ENCODE assay signal across 18 mouse cellular contexts in the genomic region with DNA sequence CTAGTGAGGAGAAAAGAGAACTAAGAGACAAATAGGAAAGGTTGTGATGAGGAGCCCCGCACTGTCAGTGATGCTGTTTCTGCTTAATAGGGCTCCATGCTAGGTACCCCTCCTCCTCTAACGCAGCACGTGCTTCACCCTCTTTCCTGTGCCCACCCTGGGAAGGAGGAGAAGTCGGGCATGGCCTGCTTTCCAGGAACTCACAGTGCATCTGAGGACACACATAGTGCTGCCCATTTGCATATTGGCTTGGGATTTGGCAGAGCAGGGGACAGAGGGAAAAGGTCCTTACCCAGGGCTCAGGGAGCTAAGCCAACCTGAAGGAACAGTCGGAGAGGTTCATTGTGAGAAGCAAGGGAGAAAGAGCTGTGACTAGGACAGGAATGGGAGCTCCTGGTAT.
DNase-seq lines count a peak whose midpoint lies in the region; ATAC-seq lines count a peak whose summit lies in the region.
"Had no signal": no experiment of that assay in that cellular context is flagged by ENCODE, and none has a peak within 500 bp of the region (broad histone marks: within the 10 kb centered on the region; RNA-seq: fewer than 3 reads in every experiment).

No protein-coding gene starts in this region.

- ATAC-seq in kidney, embryonic 15.5 days (replicated peaks; ENCODE audit: low FRiP score) = no peak
- ATAC-seq in megakaryocyte, adult 5-6 weeks (ENCODE audit: poor library complexity, severe bottlenecking) = no peak
- ATAC-seq in midbrain, embryonic 16.5 days = 0 out of 2 replicates have a peak, but pooled peaks have one; percentile 40
- ATAC-seq: hindbrain, embryonic 16.5 days; intestine, embryonic 16.5 days; Patski had no signal

- peaks cover 3% of the 10 kb centered on the region; the same call in 1 of the 2 replicates for H3K27me3 ChIP-seq in kidney, embryonic 15.5 days
- no peaks in the 10 kb centered on the region for H3K27me3 ChIP-seq in megakaryocyte, embryonic 14.5 days (replicated peaks)
- no peaks in the 10 kb centered on the region for H3K27me3 ChIP-seq in midbrain, embryonic 16.5 days (ENCODE audit: control insufficient read depth, insufficient read depth, low read depth, low read length)
- H3K27me3 ChIP-seq: heart, embryonic 13.5 days had no signal

- H3K9me3 ChIP-seq in kidney, embryonic 15.5 days (replicated peaks) = no peaks in the 10 kb centered on the region
- H3K9me3 ChIP-seq in megakaryocyte, embryonic 14.5 days = peaks cover 5% of the 10 kb centered on the region; the same call in 1 of the 2 replicates
- no peaks in the 10 kb centered on the region for H3K9me3 ChIP-seq in midbrain, embryonic 16.5 days (replicated peaks; ENCODE audit: control insufficient read depth, low read length, poor library complexity, severe bottlenecking)
- H3K9me3 ChIP-seq: embryonic facial prominence, embryonic 10.5 days had no signal

- no peak overlapping the region for H3K4me3 ChIP-seq in kidney, embryonic 15.5 days (replicated peaks)
- peak overlapping the region; percentile 51 for H3K4me3 ChIP-seq in megakaryocyte, embryonic 14.5 days (replicated peaks)
- no peak overlapping the region for H3K4me3 ChIP-seq in midbrain, embryonic 16.5 days (ENCODE audit: low read depth, low read length)
- H3K4me3 ChIP-seq: embryonic facial prominence, embryonic 10.5 days; heart, embryonic 13.5 days had no signal

- H3K27ac ChIP-seq in kidney, embryonic 15.5 days = no peak overlapping the region
- H3K27ac ChIP-seq in midbrain, embryonic 16.5 days (ENCODE audit: low read length) = no peak overlapping the region
- H3K27ac ChIP-seq: embryonic facial prominence, embryonic 10.5 days; heart, embryonic 13.5 days; stomach, postnatal 0 days had no signal

- H3K9ac ChIP-seq in kidney, embryonic 15.5 days = no peak overlapping the region
- no peak overlapping the region for H3K9ac ChIP-seq in midbrain, embryonic 16.5 days (ENCODE audit: low read depth, low read length)
- H3K9ac ChIP-seq: heart, embryonic 13.5 days had no signal

- 69% methylated on average over 5 of the region's 5 CpGs for WGBS in kidney, embryonic 15.5 days
- WGBS in midbrain, embryonic 16.5 days = 43% methylated on average over 5 of the region's 5 CpGs

- H3K36me3 ChIP-seq in kidney, embryonic 15.5 days = no peaks in the 10 kb centered on the region
- H3K36me3 ChIP-seq in megakaryocyte, embryonic 14.5 days (replicated peaks; ENCODE audit: low read length) = no peaks in the 10 kb centered on the region
- H3K36me3 ChIP-seq in midbrain, embryonic 16.5 days (ENCODE audit: control insufficient read depth, insufficient read depth, low read length) = no peaks in the 10 kb centered on the region
- H3K36me3 ChIP-seq: embryonic facial prominence, embryonic 10.5 days; heart, embryonic 13.5 days had no signal

- peak; percentile 28 for DNase-seq in adrenal gland, postnatal 10 days
- DNase-seq in adrenal gland, adult 18-20 months (ENCODE audit: low spot score in 2 of 2) = no peak
- DNase-seq in kidney, adult 11 months = peak; percentile 27
- no peak for DNase-seq in right cerebral cortex, postnatal 25 days
- DNase-seq: adrenal gland, postnatal 36 days; cerebellum, adult 11-12 months; heart, postnatal 36 days; lung, adult 18-20 months had no signal

- 0 out of 2 replicates have a peak, but pooled peaks cover 4% of the 10 kb centered on the region for H3K4me1 ChIP-seq in kidney, embryonic 15.5 days
- peaks cover 48% of the 10 kb centered on the region for H3K4me1 ChIP-seq in megakaryocyte, embryonic 14.5 days
- H3K4me1 ChIP-seq in midbrain, embryonic 16.5 days (ENCODE audit: control insufficient read depth, insufficient read depth, low read length) = peaks cover 3% of the 10 kb centered on the region; the same call in 1 of the 2 replicates
- H3K4me1 ChIP-seq: heart, embryonic 13.5 days had no signal

- no peak overlapping the region for H3K4me2 ChIP-seq in kidney, embryonic 15.5 days
- H3K4me2 ChIP-seq in midbrain, embryonic 16.5 days (ENCODE audit: low read length) = no peak overlapping the region
- H3K4me2 ChIP-seq: heart, embryonic 13.5 days had no signal

Comparison
In these comparisons a context has a peak if more than half of its experiments do, and no peak if none do; other contexts are left out.
1. DNase-seq: peak in adrenal gland, postnatal 10 days (single experiment) and kidney, adult 11 months (single experiment); none in adrenal gland, adult 18-20 months (0 of 2) and right cerebral cortex, postnatal 25 days (single experiment).